Mouse (Mus musculus) myocyte (in vitro differentiated cells): ENCODE results near the gene Zfp423. TPM values are rescaled to one million over a fixed set of nuclear protein-coding genes. Genes with fewer than 3 reads are reported as not detected.
A peak's percentile ranks its signal among the peaks of the same experiment; 100 is the strongest.

Experiments
- H3K27me3 ChIP-seq: one replicate; pipeline ENCODE4 v1.6.1; 2011; ENCODE audit not compliant: control insufficient read depth, insufficient read depth, insufficient read length
- H3K36me3 ChIP-seq: one replicate; pipeline ENCODE4 v1.6.1; 2011; ENCODE audit not compliant: control insufficient read depth, insufficient read depth
- H3K4me2 ChIP-seq: one replicate; pipeline ENCODE4 v1.6.1; 2011; ENCODE audit warnings: low read depth, control low read depth
- H3K4me3 ChIP-seq: one replicate; pipeline ENCODE4 v1.5.1; 2011; ENCODE audit warnings: mild to moderate bottlenecking, control low read depth, moderate library complexity
- H3K79me2 ChIP-seq: one replicate; pipeline ENCODE4 v1.6.1; 2011; ENCODE audit not compliant: control insufficient read depth, insufficient read depth
- H3ac ChIP-seq: one replicate; pipeline ENCODE4 v1.6.1; 2011; ENCODE audit not compliant: control insufficient read depth, insufficient read length
- CEBPB ChIP-seq: IDR thresholded peaks from 2 replicates; pipeline ENCODE4 v1.6.1; 2011; ENCODE audit warnings: mild to moderate bottlenecking, moderate library complexity; ENCODE audit not compliant: poor library complexity, insufficient read depth, severe bottlenecking
- E2F4 ChIP-seq: IDR thresholded peaks from one replicate; pipeline ENCODE4 v1.6.1; 2011; ENCODE audit warnings: mild to moderate bottlenecking, control low read depth, moderate library complexity; ENCODE audit not compliant: insufficient read depth
- MAX ChIP-seq: IDR thresholded peaks from one replicate; pipeline ENCODE4 v1.6.1; 2011; ENCODE audit warnings: low read depth, mild to moderate bottlenecking, control low read depth
- MYOD1 ChIP-seq, 3 experiments: IDR thresholded peaks; one replicate each; pipeline ENCODE4 v1.6.1; 2011; ENCODE audit warnings: control low read depth in 2 of 3, low read depth in 2 of 3, mild to moderate bottlenecking in 2 of 3, moderate library complexity in 1 of 3; ENCODE audit not compliant: insufficient read length in 2 of 3, control insufficient read depth in 1 of 3
- MYOG ChIP-seq, 3 experiments: IDR thresholded peaks; one replicate each; pipeline ENCODE4 v1.6.1; 2011; ENCODE audit warnings: control low read depth in 2 of 3, low read depth in 2 of 3, mild to moderate bottlenecking in 2 of 3; ENCODE audit not compliant: insufficient read length in 2 of 3, control insufficient read depth in 1 of 3, insufficient read depth in 1 of 3
- POLR2A ChIP-seq: IDR thresholded peaks from one replicate; pipeline ENCODE4 v1.6.1; 2011; ENCODE audit warnings: low read depth, mild to moderate bottlenecking, control low read depth, moderate library complexity; ENCODE audit not compliant: insufficient read length
- POLR2AphosphoS2 ChIP-seq: IDR thresholded peaks from one replicate; pipeline ENCODE4 v1.6.1; 2011; ENCODE audit warnings: low read depth, control low read depth; ENCODE audit not compliant: insufficient read length
- REST ChIP-seq: IDR thresholded peaks from one replicate; pipeline ENCODE4 v1.6.1; 2011; ENCODE audit warnings: mild to moderate bottlenecking, control low read depth, moderate library complexity; ENCODE audit not compliant: insufficient read depth, insufficient read length
- SRF ChIP-seq: IDR thresholded peaks from one replicate; pipeline ENCODE4 v1.6.1; 2011; ENCODE audit warnings: low read depth; ENCODE audit not compliant: control insufficient read depth, insufficient read length
- TCF12 ChIP-seq: IDR thresholded peaks from one replicate; pipeline ENCODE4 v1.6.1; 2011; ENCODE audit warnings: mild to moderate bottlenecking, control low read depth; ENCODE audit not compliant: poor library complexity, insufficient read depth, severe bottlenecking
- TCF3 ChIP-seq: IDR thresholded peaks from one replicate; pipeline ENCODE4 v1.6.1; 2011; ENCODE audit warnings: low read depth, control low read depth; ENCODE audit not compliant: insufficient read length
- USF1 ChIP-seq: IDR thresholded peaks from one replicate; pipeline ENCODE4 v1.6.1; 2011; ENCODE audit warnings: low read depth, mild to moderate bottlenecking, control low read depth, moderate library complexity
- polyA plus RNA-seq: library from polyadenylated mRNA; unstranded; fragments of >200 nt; fragmentation: generic; extraction: Trizol; gene quantifications from one replicate; pipeline ENCODE4 v1.2.1, GENCODE M21; 2012; ENCODE audit warnings: missing spikeins

The Zfp423 gene
- polyA plus RNA-seq, 1 experiment, result 0.04 TPM

DNA sequence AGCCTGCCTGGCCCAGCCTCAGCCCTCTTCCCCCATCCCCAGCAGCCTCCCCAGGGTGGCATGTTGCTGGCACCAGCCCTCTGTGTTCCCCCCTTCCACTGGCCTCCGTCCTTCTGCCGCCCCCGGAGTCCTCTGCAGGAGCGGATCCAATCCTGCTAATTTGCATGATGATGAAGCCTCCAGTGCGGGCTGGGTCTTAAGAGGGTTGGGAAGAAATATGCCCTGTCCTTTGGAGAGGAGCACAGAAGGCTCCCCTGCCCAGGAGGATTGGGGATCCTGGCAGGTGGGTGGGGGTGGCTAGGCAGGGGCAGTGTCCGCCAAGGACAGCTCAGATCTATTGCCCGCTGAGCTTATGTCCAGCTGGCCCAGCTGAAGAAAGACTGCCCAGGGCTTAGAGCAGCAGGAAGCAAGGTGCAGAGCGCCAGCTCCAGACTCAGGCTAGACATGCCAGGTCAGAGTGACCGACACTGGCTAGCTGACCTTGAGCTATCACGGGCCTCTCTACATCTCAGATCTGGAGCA, 256.5 kb downstream of the Zfp423 start:
- H3K36me3 ChIP-seq, result no peaks in the 10 kb centered on the region
- no peak overlapping the region for H3K4me3 ChIP-seq
- no peak overlapping the region for H3ac ChIP-seq
- peak overlapping the region; percentile 48 for H3K4me2 ChIP-seq
- TF ChIP-seq MAX (no peak), POLR2A (no peak), CEBPB (no peak)
- no peaks in the 10 kb centered on the region for H3K27me3 ChIP-seq
- H3K79me2 ChIP-seq, result no peaks in the 10 kb centered on the region

DNA sequence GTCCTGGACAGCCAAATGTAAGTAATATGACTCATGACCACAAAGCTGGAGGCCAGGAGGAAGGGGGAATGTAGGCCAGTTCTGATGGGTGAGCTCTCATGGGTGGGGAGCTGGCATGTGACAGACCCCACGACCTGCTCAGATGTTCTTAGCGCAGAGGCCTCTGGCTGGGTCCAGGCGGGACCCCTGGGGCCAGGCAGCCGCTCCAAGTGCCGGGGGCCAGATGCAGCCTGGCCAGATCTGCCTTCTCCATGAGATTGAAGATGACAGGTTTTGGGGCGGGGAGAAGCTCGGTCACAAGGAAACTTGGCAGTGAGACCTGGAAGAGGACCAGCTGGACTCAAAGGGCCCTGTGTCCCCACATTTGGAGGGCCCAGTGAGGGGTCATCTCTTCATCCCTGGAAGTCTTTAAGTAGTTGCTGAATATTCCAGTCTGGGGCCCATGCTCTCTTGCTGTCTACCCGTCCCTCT, 257.3 kb downstream of the Zfp423 start:
- H3K36me3 ChIP-seq, result no peaks in the 10 kb centered on the region
- H3K4me2 ChIP-seq, result peak overlapping the region; percentile 48
- no peaks in the 10 kb centered on the region for H3K79me2 ChIP-seq
- H3K4me3 ChIP-seq, result no peak overlapping the region
- no peak overlapping the region for H3ac ChIP-seq
- TF ChIP-seq TCF12 (no peak), MYOD1 (IDR thresholded peaks at IDR 0.05; ENCODE audit: control insufficient read depth in 1 of 3, insufficient read length in 2 of 3, low read depth in 2 of 3) (peak in 1 of 3 experiments; percentile 7)
- H3K27me3 ChIP-seq, result no peaks in the 10 kb centered on the region

DNA sequence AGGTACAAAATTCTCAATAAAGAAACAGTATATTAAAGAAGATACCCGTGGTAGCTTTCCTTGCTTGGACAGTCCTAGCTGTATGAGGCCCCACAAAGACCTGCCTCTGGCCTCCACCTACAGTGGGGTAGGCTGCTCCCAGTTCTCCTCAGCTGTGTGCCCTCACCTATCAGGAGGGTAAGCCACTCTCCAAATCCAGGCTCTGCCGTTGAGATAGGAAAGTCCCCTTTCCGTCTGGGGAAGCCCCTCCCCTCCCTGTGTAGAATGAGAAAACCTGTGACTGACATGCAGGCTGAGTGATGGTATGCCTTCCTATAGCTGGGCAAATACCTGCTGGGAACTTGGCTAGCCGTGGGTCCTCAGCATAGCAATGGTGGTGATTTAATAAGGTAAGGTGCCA, 257.8 kb downstream of the Zfp423 start:
- no peaks in the 10 kb centered on the region for H3K79me2 ChIP-seq
- H3ac ChIP-seq, result no peak overlapping the region
- no peaks in the 10 kb centered on the region for H3K36me3 ChIP-seq
- H3K27me3 ChIP-seq, result no peaks in the 10 kb centered on the region
- H3K4me3 ChIP-seq, result no peak overlapping the region
- TF ChIP-seq POLR2A, result no peak
- TF ChIP-seq TCF3, result no peak
- TF ChIP-seq CEBPB, result no peak
- TF ChIP-seq MYOG (IDR thresholded peaks at IDR 0.05; ENCODE audit: control insufficient read depth in 1 of 3, insufficient read depth in 1 of 3, insufficient read length in 2 of 3, low read depth in 2 of 3), result no peak
- no peak for TF ChIP-seq MYOD1 (IDR thresholded peaks at IDR 0.05; ENCODE audit: control insufficient read depth in 1 of 3, insufficient read length in 2 of 3, low read depth in 2 of 3)
- TF ChIP-seq USF1, result no peak
- TF ChIP-seq MAX, result no peak
- TF ChIP-seq TCF12, result no peak
- no peak for TF ChIP-seq E2F4
- H3K4me2 ChIP-seq, result peak overlapping the region; percentile 48

DNA sequence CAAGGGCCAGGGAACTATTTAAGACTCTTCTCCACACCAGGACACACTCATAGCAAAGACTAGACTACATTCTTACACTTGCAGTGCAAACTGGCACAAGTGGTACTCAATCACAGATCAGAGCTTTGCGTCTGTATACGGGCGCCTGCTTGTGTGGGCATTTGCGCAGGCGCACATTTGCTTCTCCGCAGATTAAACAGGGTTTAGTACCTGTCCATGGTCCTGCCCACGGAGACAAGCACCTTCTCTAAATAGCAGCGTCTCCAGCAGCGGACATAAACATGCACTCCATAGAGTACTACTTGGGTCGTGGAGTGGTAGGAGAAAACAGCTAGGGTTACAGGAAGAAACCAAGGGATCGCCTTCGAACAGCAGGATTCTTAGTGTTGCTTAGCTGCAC, 259.1 kb downstream of the Zfp423 start:
- no peak overlapping the region for H3K4me3 ChIP-seq
- no peaks in the 10 kb centered on the region for H3K79me2 ChIP-seq
- TF ChIP-seq MYOD1 (IDR thresholded peaks at IDR 0.05; ENCODE audit: control insufficient read depth in 1 of 3, insufficient read length in 2 of 3, low read depth in 2 of 3), result no peak
- TF ChIP-seq USF1, result no peak
- TF ChIP-seq E2F4, result no peak
- no peak for TF ChIP-seq CEBPB
- TF ChIP-seq REST, result peak; percentile 44
- no peak for TF ChIP-seq POLR2A
- H3K4me2 ChIP-seq, result no peak overlapping the region
- H3K36me3 ChIP-seq, result no peaks in the 10 kb centered on the region
- H3K27me3 ChIP-seq, result no peaks in the 10 kb centered on the region
- no peak overlapping the region for H3ac ChIP-seq

DNA sequence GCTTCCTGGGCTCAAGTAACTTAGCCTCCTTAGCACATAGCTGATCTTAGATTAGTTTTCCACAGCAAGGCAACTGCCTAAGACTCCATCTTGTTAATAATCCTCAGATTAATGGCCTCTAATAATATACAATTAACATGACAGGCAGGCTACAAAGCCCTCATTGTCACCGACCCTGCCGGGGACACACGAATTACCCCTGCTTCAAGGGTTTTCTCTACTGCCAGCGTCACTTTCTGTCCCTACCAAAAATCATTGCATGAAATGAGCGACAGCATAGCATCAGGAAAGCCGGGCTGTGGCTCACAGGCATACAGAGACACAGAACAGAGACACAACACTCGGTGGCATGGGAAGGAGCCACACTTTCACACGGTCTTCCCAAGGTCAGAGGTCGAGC, 262.3 kb downstream of the Zfp423 start:
- TF ChIP-seq POLR2A, result no peak
- no peak for TF ChIP-seq SRF
- no peak for TF ChIP-seq TCF3
- TF ChIP-seq USF1, result no peak
- TF ChIP-seq MYOG (IDR thresholded peaks at IDR 0.05; ENCODE audit: control insufficient read depth in 1 of 3, insufficient read depth in 1 of 3, insufficient read length in 2 of 3, low read depth in 2 of 3), result no peak
- no peak for TF ChIP-seq E2F4
- TF ChIP-seq TCF12, result no peak
- TF ChIP-seq CEBPB, result no peak
- no peak for TF ChIP-seq REST
- TF ChIP-seq MAX, result no peak
- TF ChIP-seq POLR2AphosphoS2, result no peak
- no peak for TF ChIP-seq MYOD1 (IDR thresholded peaks at IDR 0.05; ENCODE audit: control insufficient read depth in 1 of 3, insufficient read length in 2 of 3, low read depth in 2 of 3)
- H3K79me2 ChIP-seq, result no peaks in the 10 kb centered on the region
- no peak overlapping the region for H3ac ChIP-seq
- no peaks in the 10 kb centered on the region for H3K27me3 ChIP-seq
- no peak overlapping the region for H3K4me3 ChIP-seq
- H3K36me3 ChIP-seq, result no peaks in the 10 kb centered on the region
- no peak overlapping the region for H3K4me2 ChIP-seq
